Mouse (Mus musculus): ENCODE data around the gene Gm47995. TPM values are rescaled to one million over a fixed set of nuclear protein-coding genes. Genes with fewer than 3 reads are reported as not detected.

Gene Gm47995
- polyA plus RNA-seq, 1 experiment = 0.05 TPM

GRCm38 (mm10) chr1:151227506-151227905 is 29.3 kb downstream of the Gm47995 start:
- H3K36me3 ChIP-seq (ENCODE audit: control insufficient read depth, insufficient read depth) = no peaks in the 10 kb centered on the region
- no peak overlapping the region for H3K4me3 ChIP-seq (ENCODE audit: insufficient read depth, poor library complexity, severe bottlenecking)
- H3K79me3 ChIP-seq (ENCODE audit: low read depth) = no peaks in the 10 kb centered on the region
- TF ChIP-seq FOSL1 (IDR thresholded peaks at IDR 0.05; ENCODE audit: insufficient read depth, low read length, poor library complexity, severe bottlenecking) (peak; percentile 41), MAX (IDR thresholded peaks at IDR 0.05) (no peak)
- no peak overlapping the region for H3ac ChIP-seq (ENCODE audit: control insufficient read depth, insufficient read length, low read depth)
- no peaks in the 10 kb centered on the region for H3K79me2 ChIP-seq (ENCODE audit: control insufficient read depth, insufficient read depth)
- no peaks in the 10 kb centered on the region for H3K27me3 ChIP-seq (ENCODE audit: control insufficient read depth, insufficient read depth, insufficient read length)

- Histone ChIP-seq H3K79me2 (ENCODE audit: control insufficient read depth, insufficient read depth) (no peaks in the 10 kb centered on the region), H3K79me3 (ENCODE audit: low read depth) (no peaks in the 10 kb centered on the region), H3K36me3 (ENCODE audit: control insufficient read depth, insufficient read depth) (no peaks in the 10 kb centered on the region), H3K4me3 (ENCODE audit: insufficient read depth, poor library complexity, severe bottlenecking) (no peak overlapping the region), H3K27me3 (ENCODE audit: control insufficient read depth, insufficient read depth, insufficient read length) (no peaks in the 10 kb centered on the region), H3ac (ENCODE audit: control insufficient read depth, insufficient read length, low read depth) (no peak overlapping the region)
- no peak for TF ChIP-seq MAX (IDR thresholded peaks at IDR 0.05)
- TF ChIP-seq MYOD1 (IDR thresholded peaks at IDR 0.05; ENCODE audit: control insufficient read depth, insufficient read length, low read depth) = peak; percentile 60
- TF ChIP-seq CTCF (IDR thresholded peaks at IDR 0.05; ENCODE audit: control insufficient read depth, insufficient read depth, insufficient read length) = no peak
- peak; percentile 85 for TF ChIP-seq CEBPB (IDR thresholded peaks at IDR 0.05; ENCODE audit: low read depth)
- no peak for TF ChIP-seq USF1 (IDR thresholded peaks at IDR 0.05; ENCODE audit: low read depth)
- TF ChIP-seq FOSL1 (IDR thresholded peaks at IDR 0.05; ENCODE audit: insufficient read depth, low read length, poor library complexity, severe bottlenecking) = peak; percentile 46
These were observed 30.2 kb downstream of the Gm47995 start for GRCm38 (mm10) chr1:151228320-151228989.

GRCm38 (mm10) chr1:151232346-151232745 is 34.1 kb downstream of the Gm47995 start:
- no peak overlapping the region for H3K4me3 ChIP-seq (ENCODE audit: insufficient read depth, poor library complexity, severe bottlenecking)
- no peak for TF ChIP-seq MAX (IDR thresholded peaks at IDR 0.05)
- no peak for TF ChIP-seq CEBPB (IDR thresholded peaks at IDR 0.05; ENCODE audit: low read depth)
- no peak for TF ChIP-seq USF1 (IDR thresholded peaks at IDR 0.05; ENCODE audit: low read depth)
- TF ChIP-seq MYOD1 (IDR thresholded peaks at IDR 0.05; ENCODE audit: control insufficient read depth, insufficient read length, low read depth) = no peak
- TF ChIP-seq FOSL1 (IDR thresholded peaks at IDR 0.05; ENCODE audit: insufficient read depth, low read length, poor library complexity, severe bottlenecking) = no peak
- TF ChIP-seq CTCF (IDR thresholded peaks at IDR 0.05; ENCODE audit: control insufficient read depth, insufficient read depth, insufficient read length) = no peak
- TF ChIP-seq MYOG (IDR thresholded peaks at IDR 0.05; ENCODE audit: control insufficient read depth, extremely low read depth, insufficient read length) = no peak
- H3K79me3 ChIP-seq (ENCODE audit: low read depth) = no peaks in the 10 kb centered on the region
- no peak overlapping the region for H3ac ChIP-seq (ENCODE audit: control insufficient read depth, insufficient read length, low read depth)
- no peaks in the 10 kb centered on the region for H3K27me3 ChIP-seq (ENCODE audit: control insufficient read depth, insufficient read depth, insufficient read length)
- H3K36me3 ChIP-seq (ENCODE audit: control insufficient read depth, insufficient read depth) = no peaks in the 10 kb centered on the region
- H3K79me2 ChIP-seq (ENCODE audit: control insufficient read depth, insufficient read depth) = no peaks in the 10 kb centered on the region

DNA sequence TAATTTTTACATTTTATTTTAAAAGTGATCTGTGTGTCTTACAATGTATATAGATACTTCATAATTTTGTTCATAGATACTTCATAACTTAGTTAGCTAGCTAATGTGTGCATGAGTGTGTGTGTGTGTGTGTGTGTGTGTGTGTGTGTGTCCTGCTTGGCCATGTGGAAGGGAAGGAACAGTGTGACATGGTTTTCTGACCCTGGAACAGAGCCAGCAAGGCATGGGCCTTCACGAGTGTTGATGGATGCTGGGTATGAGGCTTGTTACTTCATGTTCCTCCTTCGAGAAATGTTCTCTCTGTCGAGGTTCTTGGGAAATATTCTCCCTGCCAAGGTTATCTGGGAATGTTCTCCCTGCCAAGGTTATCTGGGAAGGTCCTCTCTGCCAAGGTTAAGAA is 35.5 kb downstream of the Gm47995 start:
- no peaks in the 10 kb centered on the region for H3K36me3 ChIP-seq (ENCODE audit: control insufficient read depth, insufficient read depth)
- no peak overlapping the region for H3ac ChIP-seq (ENCODE audit: control insufficient read depth, insufficient read length, low read depth)
- no peak overlapping the region for H3K4me3 ChIP-seq (ENCODE audit: insufficient read depth, poor library complexity, severe bottlenecking)
- H3K27me3 ChIP-seq (ENCODE audit: control insufficient read depth, insufficient read depth, insufficient read length) = no peaks in the 10 kb centered on the region
- no peaks in the 10 kb centered on the region for H3K79me3 ChIP-seq (ENCODE audit: low read depth)
- no peak for TF ChIP-seq CEBPB (IDR thresholded peaks at IDR 0.05; ENCODE audit: low read depth)
- no peak for TF ChIP-seq CTCF (IDR thresholded peaks at IDR 0.05; ENCODE audit: control insufficient read depth, insufficient read depth, insufficient read length)
- no peak for TF ChIP-seq MYOD1 (IDR thresholded peaks at IDR 0.05; ENCODE audit: control insufficient read depth, insufficient read length, low read depth)
- no peak for TF ChIP-seq MAX (IDR thresholded peaks at IDR 0.05)
- TF ChIP-seq FOSL1 (IDR thresholded peaks at IDR 0.05; ENCODE audit: insufficient read depth, low read length, poor library complexity, severe bottlenecking) = no peak
- no peak for TF ChIP-seq MYOG (IDR thresholded peaks at IDR 0.05; ENCODE audit: control insufficient read depth, extremely low read depth, insufficient read length)
- TF ChIP-seq USF1 (IDR thresholded peaks at IDR 0.05; ENCODE audit: low read depth) = no peak
- H3K79me2 ChIP-seq (ENCODE audit: control insufficient read depth, insufficient read depth) = no peaks in the 10 kb centered on the region

DNA sequence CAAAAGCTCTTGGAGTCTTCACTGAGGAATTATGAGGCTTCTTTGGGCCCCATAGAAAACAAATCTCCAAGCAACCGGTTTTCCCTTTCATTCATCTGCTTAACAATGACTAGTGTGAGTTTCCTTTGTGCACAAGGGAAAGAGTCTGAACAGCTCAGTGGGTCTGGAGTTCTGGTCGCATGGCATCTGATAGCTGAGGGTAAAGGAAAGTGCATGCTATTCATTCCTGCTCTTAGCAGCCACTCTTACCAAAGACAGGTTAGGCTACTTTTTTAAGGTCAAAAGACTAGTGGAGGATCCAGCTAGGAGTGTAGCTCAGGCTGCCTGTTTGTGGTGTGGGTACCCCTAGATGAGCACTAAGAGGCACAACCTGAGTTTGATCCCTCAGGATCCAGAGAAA is 37.3 kb downstream of the Gm47995 start:
- Histone ChIP-seq H3K27me3 (ENCODE audit: control insufficient read depth, insufficient read depth, insufficient read length) (no peaks in the 10 kb centered on the region), H3K36me3 (ENCODE audit: control insufficient read depth, insufficient read depth) (no peaks in the 10 kb centered on the region), H3K79me3 (ENCODE audit: low read depth) (no peaks in the 10 kb centered on the region), H3K4me3 (ENCODE audit: insufficient read depth, poor library complexity, severe bottlenecking) (no peak overlapping the region), H3K79me2 (ENCODE audit: control insufficient read depth, insufficient read depth) (no peaks in the 10 kb centered on the region), H3ac (ENCODE audit: control insufficient read depth, insufficient read length, low read depth) (no peak overlapping the region)
- no peak for TF ChIP-seq FOSL1 (IDR thresholded peaks at IDR 0.05; ENCODE audit: insufficient read depth, low read length, poor library complexity, severe bottlenecking)
- TF ChIP-seq USF1 (IDR thresholded peaks at IDR 0.05; ENCODE audit: low read depth) = no peak
- TF ChIP-seq MYOD1 (IDR thresholded peaks at IDR 0.05; ENCODE audit: control insufficient read depth, insufficient read length, low read depth) = no peak
- no peak for TF ChIP-seq CTCF (IDR thresholded peaks at IDR 0.05; ENCODE audit: control insufficient read depth, insufficient read depth, insufficient read length)
- no peak for TF ChIP-seq MYOG (IDR thresholded peaks at IDR 0.05; ENCODE audit: control insufficient read depth, extremely low read depth, insufficient read length)
- no peak for TF ChIP-seq CEBPB (IDR thresholded peaks at IDR 0.05; ENCODE audit: low read depth)
- TF ChIP-seq MAX (IDR thresholded peaks at IDR 0.05) = no peak

Measured in C2C12 (cell line).